Mouse (Mus musculus) MEL (cell line): ENCODE results near the gene Ugt1a9.

Experiments
- CTCF ChIP-seq, 3 experiments: IDR thresholded peaks in 2 of 3; conservative IDR thresholded peaks in 1 of 3; 2 replicates each; pipeline ENCODE4 v1.5.1; 2011 to 2012; ENCODE audit warnings: low read length in 3 of 3, low read depth in 2 of 3, mild to moderate bottlenecking in 2 of 3, improper control_type of control experiment in 1 of 3, inconsistent platforms in 1 of 3, mixed read lengths in 1 of 3, moderate library complexity in 1 of 3; ENCODE audit not compliant: control insufficient read depth in 1 of 3, insufficient read depth in 1 of 3, poor library complexity in 1 of 3, severe bottlenecking in 1 of 3
- EP300 ChIP-seq, 2 experiments: IDR thresholded peaks; 2 replicates each; pipeline ENCODE4 v1.6.1; 2011; ENCODE audit warnings: improper control_type of control experiment in 2 of 2, low read length in 2 of 2, low read depth in 1 of 2, mild to moderate bottlenecking in 1 of 2
- GABPA ChIP-seq: IDR thresholded peaks from 2 replicates; pipeline ENCODE4 v1.6.1; 2012; ENCODE audit warnings: low read depth, mild to moderate bottlenecking, inconsistent platforms, low read length, improper control_type of control experiment, moderate library complexity
- GATA1 ChIP-seq: IDR thresholded peaks from 2 replicates; pipeline ENCODE4 v1.6.1; 2011; ENCODE audit warnings: low read depth, low read length, improper control_type of control experiment
- KAT2A ChIP-seq: conservative IDR thresholded peaks from 2 replicates; pipeline ENCODE4 v1.6.1; 2012; ENCODE audit warnings: low read depth, low read length, improper control_type of control experiment, inconsistent platforms
- POLR2A ChIP-seq, 2 experiments: IDR thresholded peaks; 2 replicates each; pipeline ENCODE4 v1.6.1; 2011 to 2012; ENCODE audit warnings: low read length in 2 of 2, mild to moderate bottlenecking in 2 of 2, control low read depth in 1 of 2, improper control_type of control experiment in 1 of 2, low read depth in 1 of 2, moderate library complexity in 1 of 2; ENCODE audit not compliant: control insufficient read depth in 1 of 2, insufficient read depth in 1 of 2, poor library complexity in 1 of 2
- POLR2AphosphoS2 ChIP-seq: IDR thresholded peaks from 2 replicates; pipeline ENCODE4 v1.6.1; 2011; ENCODE audit warnings: low read length, improper control_type of control experiment
- POLR2AphosphoS5 ChIP-seq: IDR thresholded peaks from 2 replicates; pipeline ENCODE4 v1.6.1; 2012; ENCODE audit warnings: low read depth, borderline replicate concordance, mild to moderate bottlenecking, inconsistent platforms, low read length, moderate library complexity, mixed read lengths
- RAD21 ChIP-seq: IDR thresholded peaks from 2 replicates; pipeline ENCODE4 v1.6.1; 2011; ENCODE audit warnings: mild to moderate bottlenecking, low read depth, low read length, improper control_type of control experiment
- TBP ChIP-seq: IDR thresholded peaks from 2 replicates; pipeline ENCODE4 v1.8.0; 2011; ENCODE audit warnings: low read depth, low read length, improper control_type of control experiment
- TCF12 ChIP-seq: IDR thresholded peaks from 2 replicates; pipeline ENCODE4 v1.6.1; 2014; ENCODE audit warnings: low read depth, mild to moderate bottlenecking, inconsistent platforms, low read length, improper control_type of control experiment, moderate library complexity
- ZNF384 ChIP-seq: IDR thresholded peaks from 2 replicates; pipeline ENCODE4 v1.6.1; 2012; ENCODE audit warnings: low read depth, mild to moderate bottlenecking, inconsistent platforms, low read length, improper control_type of control experiment

DNA sequence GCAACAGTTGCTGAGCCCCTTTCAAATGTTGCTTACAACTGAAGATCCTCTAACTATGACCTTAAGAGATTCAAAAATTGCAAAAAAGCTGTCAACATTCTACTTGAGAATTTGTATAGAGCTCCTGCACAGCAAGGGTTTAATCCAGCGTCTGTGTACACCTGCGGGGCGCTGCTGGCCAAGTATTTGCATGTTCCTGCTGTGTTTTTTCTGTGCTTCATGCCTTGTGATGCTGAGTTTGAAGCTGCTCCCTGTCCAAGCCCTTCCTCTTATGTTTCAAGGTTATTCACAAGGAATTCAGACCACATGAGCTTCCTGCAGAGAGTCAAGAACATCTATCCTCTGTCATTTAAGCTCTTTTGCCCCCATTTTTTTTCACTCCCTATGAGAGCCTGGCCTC lies 121.5 kb downstream of the Ugt1a9 start:
- TF ChIP-seq POLR2A (IDR thresholded peaks at IDR 0.05; ENCODE audit: control insufficient read depth in 1 of 2, insufficient read depth in 1 of 2, low read depth in 1 of 2, low read length in 2 of 2, poor library complexity in 1 of 2) (no peak), CTCF (IDR thresholded peaks at IDR 0.05 in 2 of 3, conservative IDR thresholded peaks at IDR 0.05 in 1 of 3; ENCODE audit: control insufficient read depth in 1 of 3, insufficient read depth in 1 of 3, low read depth in 2 of 3, low read length in 3 of 3, poor library complexity in 1 of 3, severe bottlenecking in 1 of 3) (no peak), TCF12 (no peak), EP300 (IDR thresholded peaks at IDR 0.05; ENCODE audit: low read depth in 1 of 2, low read length in 2 of 2) (no peak), GATA1 (no peak), POLR2AphosphoS2 (no peak), KAT2A (no peak), POLR2AphosphoS5 (no peak), TBP (no peak), ZNF384 (no peak), RAD21 (no peak), GABPA (no peak)
